Mouse (Mus musculus) embryonic facial prominence, embryonic 15.5 days (tissue): ENCODE measurements around the gene Zdhhc14. TPM values are rescaled to one million over a fixed set of nuclear protein-coding genes. Genes with fewer than 3 reads are reported as not detected.

Experiments
- ATAC-seq: fragments of 200-750 bp; cut with Nextera tagmentation; 2 replicates; pipeline ENCODE4 v1.8.0; 2017; ENCODE audit warnings: low read depth, moderate TSS enrichment; ENCODE audit not compliant: insufficient number of reproducible peaks, low FRiP score, low TSS enrichment
- H3K27ac ChIP-seq: fragments of 300-500 bp; sonication (generic); replicated peaks from 2 replicates; pipeline ENCODE4 v1.5.1; 2015; ENCODE audit warnings: mild to moderate bottlenecking, inconsistent platforms
- H3K27me3 ChIP-seq: fragments of 300-500 bp; sonication (generic); 2 replicates; pipeline ENCODE4 v1.6.1; 2015; ENCODE audit warnings: inconsistent platforms
- H3K36me3 ChIP-seq: fragments of 300-500 bp; sonication (generic); 2 replicates; pipeline ENCODE4 v1.6.1; 2015; ENCODE audit warnings: mild to moderate bottlenecking, inconsistent platforms
- H3K4me1 ChIP-seq: fragments of 300-500 bp; sonication (generic); 2 replicates; pipeline ENCODE4 v1.6.1; 2015; ENCODE audit warnings: inconsistent platforms
- H3K4me2 ChIP-seq: fragments of 300-500 bp; sonication (generic); replicated peaks from 2 replicates; pipeline ENCODE4 v1.6.1; 2015; ENCODE audit warnings: mild to moderate bottlenecking, inconsistent platforms
- H3K4me3 ChIP-seq: fragments of 300-500 bp; sonication (generic); replicated peaks from 2 replicates; pipeline ENCODE4 v1.5.1; 2015; ENCODE audit warnings: mild to moderate bottlenecking, inconsistent platforms
- H3K9ac ChIP-seq: fragments of 300-500 bp; sonication (generic); 2 replicates; pipeline ENCODE4 v1.6.1; 2015; ENCODE audit warnings: inconsistent platforms
- H3K9me3 ChIP-seq: fragments of 300-500 bp; sonication (generic); replicated peaks from 2 replicates; pipeline ENCODE4 v1.6.1; 2016; ENCODE audit warnings: inconsistent platforms
- WGBS: fragments of 180-500 bp; shearing (Covaris S2); methylation state at CpG from one replicate; pipeline ENCODE4 v1.1.7; 2015; 5-methylcytosine and 5-hydroxymethylcytosine counted together
- polyA plus RNA-seq: library from polyadenylated mRNA; unstranded; fragments of >200 nt; fragmentation: Nextera tagmentation; extraction: Ambion mirVana; gene quantifications from 2 replicates; pipeline ENCODE4 v1.2.1, GENCODE M21; 2015

The Zdhhc14 gene
- polyA plus RNA-seq, 1 experiment from 2014 or later: 5.2 TPM

DNA sequence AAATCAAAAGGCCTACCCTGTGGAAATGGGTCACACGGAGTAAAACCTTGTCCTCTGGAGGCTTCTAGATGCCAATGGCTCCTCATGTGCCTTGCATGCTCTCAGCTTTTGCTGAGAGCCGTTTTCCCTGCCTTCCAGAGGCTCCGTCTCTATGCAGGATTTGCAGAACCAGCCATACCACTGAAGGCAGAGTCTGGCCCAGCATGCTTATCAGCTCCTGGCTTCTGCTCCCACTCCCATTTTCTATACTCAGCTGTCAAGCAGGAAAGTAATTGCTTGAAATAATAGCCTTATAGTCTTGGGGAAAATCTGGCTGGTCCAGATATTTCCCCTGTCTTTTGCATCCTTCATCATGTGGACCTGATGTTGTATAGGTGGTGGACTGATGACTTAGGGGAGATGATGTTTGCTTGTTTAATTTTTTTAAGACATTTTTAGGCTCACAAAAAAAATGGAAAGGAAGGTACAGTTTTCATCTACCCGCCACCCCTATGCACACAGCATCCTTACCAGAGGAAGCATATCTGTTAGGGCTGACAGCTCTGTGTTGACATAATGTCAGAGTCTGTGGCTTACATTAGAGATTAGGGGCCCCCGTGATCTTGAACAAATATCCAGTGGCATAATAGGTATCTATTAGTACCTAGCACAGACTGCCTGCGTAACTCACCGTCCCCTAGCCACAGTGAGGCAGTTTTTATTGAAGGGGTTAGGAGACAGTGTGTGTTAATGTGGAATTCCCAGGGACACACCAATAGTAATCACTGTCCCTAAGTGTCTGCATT, 218.2 kb downstream of the Zdhhc14 start:
- H3K27me3 ChIP-seq: no peaks in the 10 kb centered on the region
- H3K4me1 ChIP-seq: peaks cover 25% of the 10 kb centered on the region
- ATAC-seq: no peak
- no peaks in the 10 kb centered on the region for H3K36me3 ChIP-seq
- no peak overlapping the region for H3K4me2 ChIP-seq
- 68% methylated on average over 7 of the region's 7 CpGs for WGBS
- no peaks in the 10 kb centered on the region for H3K9me3 ChIP-seq
- no peak overlapping the region for H3K4me3 ChIP-seq
- no peak overlapping the region for H3K27ac ChIP-seq
- H3K9ac ChIP-seq: no peak overlapping the region

DNA sequence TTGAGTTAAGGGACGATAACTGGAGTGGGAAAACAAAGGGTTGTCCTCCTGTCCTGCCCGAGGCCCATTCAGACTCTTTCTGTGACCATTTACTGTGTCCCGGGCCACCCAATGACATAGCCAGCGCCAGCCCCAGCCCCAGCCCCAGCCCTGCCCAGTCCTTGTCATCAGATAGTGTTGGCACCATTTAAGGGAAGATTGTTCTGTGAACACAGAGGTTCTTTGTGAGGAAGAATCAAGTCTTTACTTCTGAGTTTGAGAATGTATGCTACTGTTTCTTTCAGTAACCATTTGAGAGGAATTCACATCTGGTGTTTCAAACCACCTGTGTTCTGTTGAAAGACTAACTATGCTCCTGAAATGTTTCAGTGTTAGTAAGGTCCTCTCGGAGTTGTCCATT, 219.5 kb downstream of the Zdhhc14 start:
- Histone ChIP-seq H3K36me3 (no peaks in the 10 kb centered on the region), H3K9ac (no peak overlapping the region), H3K9me3 (no peaks in the 10 kb centered on the region), H3K4me2 (no peak overlapping the region), H3K4me3 (no peak overlapping the region), H3K27me3 (no peaks in the 10 kb centered on the region), H3K27ac (no peak overlapping the region), H3K4me1 (peaks cover 25% of the 10 kb centered on the region)
- WGBS: 58% methylated on average over 5 of the region's 5 CpGs
- no peak for ATAC-seq

DNA sequence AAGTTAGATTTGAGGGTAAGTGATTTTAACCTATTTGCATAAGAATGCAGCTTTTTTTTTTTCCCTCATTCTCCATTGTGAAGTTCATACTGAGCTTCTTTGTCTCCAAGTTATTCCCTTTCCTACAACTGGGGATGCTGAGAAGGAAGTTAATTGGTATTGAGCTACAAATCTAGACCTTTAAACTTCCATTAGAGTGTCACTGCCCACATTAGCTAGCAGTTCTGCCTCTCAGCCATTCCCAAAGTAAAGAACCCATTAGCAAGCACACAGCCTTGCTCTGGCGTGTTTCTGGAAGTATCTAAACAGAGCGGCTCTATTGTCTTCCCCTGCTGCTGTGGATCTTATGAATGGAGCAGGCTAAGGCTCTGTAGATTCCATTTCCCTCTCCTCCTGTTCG, 220.8 kb downstream of the Zdhhc14 start:
- Histone ChIP-seq H3K9me3 (no peaks in the 10 kb centered on the region), H3K36me3 (no peaks in the 10 kb centered on the region), H3K4me2 (no peak overlapping the region), H3K9ac (no peak overlapping the region), H3K4me1 (peaks cover 25% of the 10 kb centered on the region), H3K4me3 (no peak overlapping the region), H3K27me3 (no peaks in the 10 kb centered on the region), H3K27ac (no peak overlapping the region)
- 61% methylated on average over 3 of the region's 3 CpGs for WGBS
- no peak for ATAC-seq

DNA sequence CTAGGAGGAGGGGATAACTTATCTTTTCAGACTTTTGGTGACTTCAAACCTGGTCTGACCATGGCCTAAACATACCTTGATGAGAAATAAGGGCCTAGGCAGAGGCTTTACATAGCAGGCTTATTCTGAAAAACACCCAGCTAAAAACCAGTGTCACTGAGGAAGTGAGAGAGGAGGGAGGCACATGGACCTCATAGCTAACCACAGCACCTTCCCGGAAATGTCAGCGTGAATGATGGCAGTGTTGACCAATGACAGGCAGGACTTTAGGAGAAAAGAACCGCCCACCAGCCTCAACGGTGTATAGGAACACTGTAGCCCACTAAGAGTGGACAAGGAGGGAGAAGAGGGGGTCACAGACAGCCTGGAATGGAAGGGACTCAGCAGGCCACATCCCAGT, 224.6 kb downstream of the Zdhhc14 start:
- Histone ChIP-seq H3K9me3 (no peaks in the 10 kb centered on the region), H3K36me3 (no peaks in the 10 kb centered on the region), H3K4me1 (peaks cover 27% of the 10 kb centered on the region), H3K9ac (no peak overlapping the region), H3K27me3 (no peaks in the 10 kb centered on the region), H3K27ac (no peak overlapping the region), H3K4me3 (no peak overlapping the region), H3K4me2 (no peak overlapping the region)
- ATAC-seq: no peak
- 86% methylated on average over 4 of the region's 4 CpGs for WGBS

DNA sequence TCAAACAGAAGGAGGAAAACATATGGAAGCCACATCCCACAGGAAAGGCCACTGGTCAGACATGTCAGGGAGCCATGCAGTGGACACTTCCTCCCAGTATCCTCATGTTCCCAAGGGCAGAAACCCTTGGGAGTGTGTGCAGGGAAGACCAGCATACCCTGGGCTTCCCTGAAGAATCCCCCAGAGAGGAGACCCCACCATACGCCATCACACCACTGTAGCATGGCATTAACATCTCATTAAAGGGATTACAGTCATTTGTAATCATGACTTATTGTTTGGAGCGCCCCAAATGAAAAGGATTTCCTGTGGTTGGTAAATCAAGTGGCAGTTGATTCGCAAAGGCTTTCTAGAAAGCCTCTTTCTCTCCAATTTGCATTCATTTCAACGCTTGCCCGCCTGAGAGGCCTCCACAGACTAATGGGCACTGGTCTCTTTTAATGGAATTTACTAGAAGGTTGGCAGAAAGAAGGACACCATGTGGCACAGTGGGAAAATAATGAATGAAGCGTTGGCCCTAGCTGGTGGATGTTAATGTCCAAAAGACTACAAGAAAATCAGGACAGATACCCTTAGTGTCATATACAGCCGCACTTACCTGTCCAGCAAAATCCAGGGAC, 226.5 kb downstream of the Zdhhc14 start:
- Histone ChIP-seq H3K9ac (no peak overlapping the region), H3K27ac (no peak overlapping the region), H3K4me2 (no peak overlapping the region), H3K4me1 (peaks cover 24% of the 10 kb centered on the region), H3K27me3 (no peaks in the 10 kb centered on the region), H3K9me3 (no peaks in the 10 kb centered on the region), H3K36me3 (no peaks in the 10 kb centered on the region), H3K4me3 (no peak overlapping the region)
- ATAC-seq: no peak
- WGBS: 75% methylated on average over 7 of the region's 7 CpGs

DNA sequence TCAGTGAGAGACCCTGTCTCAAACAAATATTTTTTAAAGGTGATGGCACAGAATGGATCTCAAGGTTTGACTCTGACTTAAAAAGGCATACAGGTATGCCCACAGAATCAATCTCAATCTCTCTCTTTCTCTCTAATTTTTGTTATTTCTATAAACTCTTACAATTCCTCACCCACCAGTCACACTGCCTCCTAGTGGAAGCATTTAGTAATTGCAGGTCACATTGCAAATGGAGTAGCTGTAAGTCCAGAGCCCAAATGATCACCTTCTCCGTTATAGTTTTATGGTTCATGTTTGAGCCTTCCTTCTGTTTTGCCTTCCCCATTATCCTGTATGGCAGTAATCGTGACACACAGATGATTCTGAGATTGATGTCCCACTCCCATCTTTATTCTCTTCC, 230.4 kb downstream of the Zdhhc14 start:
- Histone ChIP-seq H3K27me3 (no peaks in the 10 kb centered on the region), H3K9ac (no peak overlapping the region), H3K27ac (peak overlapping the region; percentile 81), H3K4me1 (peaks cover 10% of the 10 kb centered on the region), H3K4me2 (no peak overlapping the region), H3K36me3 (no peaks in the 10 kb centered on the region), H3K9me3 (no peaks in the 10 kb centered on the region), H3K4me3 (no peak overlapping the region)
- 89% methylated on average over 2 of the region's 2 CpGs for WGBS
- ATAC-seq: no peak

DNA sequence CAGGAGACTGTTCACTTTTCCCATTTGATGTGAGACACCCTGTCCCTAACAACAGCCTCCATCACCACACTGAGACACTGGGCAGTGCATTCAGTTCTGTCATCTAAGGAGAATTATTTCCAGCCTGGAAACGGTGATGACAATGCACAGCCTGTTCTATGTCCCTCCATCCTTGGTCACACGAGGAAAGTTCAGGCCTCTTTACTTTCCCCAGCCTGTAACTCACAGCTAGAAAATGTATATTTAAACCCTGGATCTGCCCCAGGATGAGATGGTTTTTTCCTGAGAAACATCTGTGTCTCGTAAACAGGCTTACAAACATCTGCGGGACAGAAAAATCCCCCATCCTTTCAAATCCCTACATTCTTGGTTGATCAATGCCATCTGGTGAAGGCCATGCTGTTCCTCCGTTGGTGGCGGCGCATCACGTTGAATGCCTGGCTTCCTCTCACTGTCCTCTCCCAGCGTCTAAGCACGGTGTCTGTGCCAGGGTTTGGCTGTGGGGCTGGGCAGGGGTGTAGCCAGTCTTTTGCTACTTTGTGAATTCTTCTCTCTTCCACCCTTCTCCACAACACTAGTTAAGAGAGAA, 231.3 kb downstream of the Zdhhc14 start:
- H3K9me3 ChIP-seq: no peaks in the 10 kb centered on the region
- peaks cover 10% of the 10 kb centered on the region for H3K4me1 ChIP-seq
- H3K9ac ChIP-seq: no peak overlapping the region
- no peaks in the 10 kb centered on the region for H3K36me3 ChIP-seq
- WGBS: 30% methylated on average over 10 of the region's 10 CpGs
- H3K4me2 ChIP-seq: no peak overlapping the region
- ATAC-seq: peak; percentile 86
- no peaks in the 10 kb centered on the region for H3K27me3 ChIP-seq
- H3K27ac ChIP-seq: peak overlapping the region; percentile 82
- H3K4me3 ChIP-seq: no peak overlapping the region

DNA sequence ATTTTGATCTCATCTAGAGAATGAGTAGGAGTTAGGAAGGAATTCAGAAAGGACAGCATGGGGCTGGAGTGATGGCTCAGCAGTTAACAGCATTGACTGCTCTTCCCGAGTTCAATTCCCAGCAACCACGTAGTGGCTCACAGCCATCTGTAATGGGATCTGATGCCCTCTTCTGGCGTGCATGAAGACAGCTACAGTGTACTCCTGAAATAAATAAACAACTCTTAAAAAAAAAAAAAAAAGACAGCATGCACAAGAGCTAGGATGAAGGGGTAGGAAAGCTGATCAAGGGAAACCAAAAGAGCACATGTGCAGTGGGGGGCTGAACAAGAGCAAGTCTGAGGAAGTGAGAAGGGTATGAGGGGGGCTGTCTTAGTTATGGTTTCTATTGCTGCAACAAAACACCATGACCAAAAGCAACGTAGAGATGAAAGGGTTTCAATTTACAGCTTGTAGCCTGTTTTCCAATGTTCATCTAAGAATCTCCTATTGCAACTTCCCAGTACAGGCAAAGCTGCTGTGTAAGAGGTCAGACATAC, 237.3 kb downstream of the Zdhhc14 start:
- whole genome bisulfite sequencing: 37% methylated on average over 4 of the region's 4 CpGs
- Histone ChIP-seq H3K9me3 (no peaks in the 10 kb centered on the region), H3K27ac (no peak overlapping the region), H3K4me1 (no peaks in the 10 kb centered on the region), H3K4me3 (no peak overlapping the region), H3K36me3 (no peaks in the 10 kb centered on the region), H3K9ac (no peak overlapping the region), H3K4me2 (no peak overlapping the region), H3K27me3 (no peaks in the 10 kb centered on the region)
- ATAC-seq: no peak

DNA sequence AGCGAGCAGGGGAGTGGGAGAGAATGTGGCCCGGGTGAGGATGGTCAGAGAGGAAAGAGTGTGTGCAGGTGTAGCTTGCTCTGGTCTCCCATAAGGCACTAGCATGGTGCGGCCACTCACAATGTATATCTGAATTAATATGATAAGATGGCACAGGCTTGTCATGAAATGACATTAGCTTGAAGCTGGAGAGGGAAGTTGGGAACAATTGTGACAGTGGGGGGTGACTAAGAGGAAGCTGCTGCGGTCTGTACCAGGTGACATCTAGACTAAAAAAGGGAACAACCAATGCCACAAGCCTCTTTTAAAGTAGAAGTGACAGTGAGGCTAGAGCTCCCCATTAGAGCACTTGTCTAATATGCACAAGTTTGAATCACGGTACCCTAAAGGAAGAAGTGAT, 238.2 kb downstream of the Zdhhc14 start:
- Histone ChIP-seq H3K27me3 (no peaks in the 10 kb centered on the region), H3K36me3 (no peaks in the 10 kb centered on the region), H3K4me1 (no peaks in the 10 kb centered on the region), H3K27ac (no peak overlapping the region), H3K9me3 (no peaks in the 10 kb centered on the region), H3K4me2 (no peak overlapping the region), H3K4me3 (no peak overlapping the region), H3K9ac (no peak overlapping the region)
- 86% methylated on average over 5 of the region's 5 CpGs for WGBS
- ATAC-seq: no peak

DNA sequence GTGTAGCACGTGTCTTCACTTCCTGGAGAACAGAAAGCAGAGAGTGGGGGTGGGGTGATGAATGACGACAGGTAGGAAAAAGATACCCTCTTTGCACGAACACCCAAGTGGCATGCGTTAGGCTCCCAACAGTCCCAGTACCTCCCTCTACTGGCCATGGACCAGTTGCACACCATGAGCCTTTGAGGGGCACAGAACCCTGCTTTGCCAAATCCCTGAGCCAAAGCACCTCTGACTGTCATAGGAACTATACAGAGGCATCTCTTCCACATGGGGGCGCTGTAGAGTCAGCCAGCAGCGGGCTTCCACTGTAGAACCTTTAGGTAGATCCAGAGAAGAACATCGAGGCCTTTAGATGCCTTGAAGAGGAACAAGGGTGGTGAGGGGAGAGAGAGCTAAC, 241.0 kb downstream of the Zdhhc14 start:
- no peak overlapping the region for H3K4me3 ChIP-seq
- H3K4me2 ChIP-seq: no peak overlapping the region
- no peak overlapping the region for H3K9ac ChIP-seq
- no peaks in the 10 kb centered on the region for H3K36me3 ChIP-seq
- H3K27ac ChIP-seq: no peak overlapping the region
- no peaks in the 10 kb centered on the region for H3K4me1 ChIP-seq
- H3K9me3 ChIP-seq: no peaks in the 10 kb centered on the region
- no peak for ATAC-seq
- WGBS: 30% methylated on average over 7 of the region's 7 CpGs
- no peaks in the 10 kb centered on the region for H3K27me3 ChIP-seq

DNA sequence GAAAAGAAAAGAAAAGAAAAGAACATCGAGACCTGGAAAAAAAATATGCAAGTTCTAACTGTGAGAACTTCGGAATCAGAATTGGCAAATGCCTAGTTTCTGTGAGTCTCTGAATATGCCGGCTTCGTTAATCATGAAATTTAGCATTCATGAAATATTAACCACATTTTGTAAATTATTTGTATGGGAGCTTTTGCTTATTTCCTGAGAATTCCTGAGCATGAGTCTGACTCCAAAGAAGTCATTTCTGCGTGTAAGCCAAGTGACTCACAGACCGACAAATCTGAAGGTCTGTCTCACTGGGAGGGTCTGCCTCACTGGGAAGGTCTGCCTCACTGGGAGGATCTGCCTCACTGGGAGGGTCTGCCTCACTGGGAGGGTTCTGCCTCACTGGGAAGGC, 248.7 kb downstream of the Zdhhc14 start:
- Histone ChIP-seq H3K4me1 (0 out of 2 replicates have a peak, but pooled peaks cover 2% of the 10 kb centered on the region), H3K4me3 (no peak overlapping the region), H3K27ac (no peak overlapping the region), H3K9ac (no peak overlapping the region), H3K9me3 (no peaks in the 10 kb centered on the region), H3K27me3 (no peaks in the 10 kb centered on the region), H3K36me3 (no peaks in the 10 kb centered on the region), H3K4me2 (no peak overlapping the region)
- ATAC-seq: no peak
- 83% methylated on average over 6 of the region's 6 CpGs for WGBS
